Mouse (Mus musculus): ENCODE measurements around the gene Gm10192. TPM values are rescaled to one million over a fixed set of nuclear protein-coding genes. Genes with fewer than 3 reads are reported as not detected.

Gm10192 gene
- polyA plus RNA-seq, 1 experiment, result not detected

DNA sequence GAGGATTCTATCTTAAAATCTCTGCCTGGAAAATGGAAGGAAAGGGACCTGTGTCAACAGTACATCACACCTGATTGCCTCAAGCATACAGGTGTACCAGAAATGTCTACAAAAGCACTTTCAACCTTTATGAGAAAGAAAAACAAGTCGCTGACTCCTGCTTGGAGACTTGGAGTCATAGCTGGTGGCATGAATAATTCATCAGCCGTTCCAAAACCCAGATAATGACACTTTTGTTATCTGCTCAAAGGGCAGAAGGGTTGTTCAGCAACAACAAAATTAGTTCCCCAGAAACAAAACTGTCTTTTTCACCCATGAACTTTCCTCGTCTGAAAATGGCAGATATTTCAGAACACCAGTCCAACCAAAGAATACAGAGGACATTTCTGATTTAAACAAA lies 26.9 kb downstream of the Gm10192 start:
- Histone ChIP-seq H3K4me1 (ENCODE audit: control insufficient read depth, insufficient read depth, low read length) (no peaks in the 10 kb centered on the region), H3K27ac (ENCODE audit: insufficient read depth, low read length) (no peak overlapping the region), H3K4me3 (ENCODE audit: insufficient read depth, low read length) (no peak overlapping the region)
- no peak for TF ChIP-seq POLR2A (IDR thresholded peaks at IDR 0.05; ENCODE audit: extremely low read depth, insufficient read depth, low read length)
- TF ChIP-seq CTCF (IDR thresholded peaks at IDR 0.05; ENCODE audit: extremely low read depth, insufficient read depth, low read length), result no peak

- TF ChIP-seq CTCF (IDR thresholded peaks at IDR 0.05; ENCODE audit: extremely low read depth, insufficient read depth, low read length) (no peak), POLR2A (IDR thresholded peaks at IDR 0.05; ENCODE audit: extremely low read depth, insufficient read depth, low read length) (no peak)
Observed at GRCm38 (mm10) chr4:97153554-97153953, 29.4 kb downstream of the Gm10192 start.

GRCm38 (mm10) chr4:97142484-97142883 lies 40.5 kb downstream of the Gm10192 start:
- Histone ChIP-seq H3K4me3 (ENCODE audit: insufficient read depth, low read length) (no peak overlapping the region), H3K4me1 (ENCODE audit: control insufficient read depth, insufficient read depth, low read length) (no peaks in the 10 kb centered on the region), H3K27ac (ENCODE audit: insufficient read depth, low read length) (no peak overlapping the region)
- TF ChIP-seq CTCF (IDR thresholded peaks at IDR 0.05; ENCODE audit: extremely low read depth, insufficient read depth, low read length), result no peak
- no peak for TF ChIP-seq POLR2A (IDR thresholded peaks at IDR 0.05; ENCODE audit: extremely low read depth, insufficient read depth, low read length)

More at GRCm38 (mm10) chr4:97153554-97153953, 29.4 kb downstream of the Gm10192 start:
- H3K4me3 ChIP-seq (ENCODE audit: insufficient read depth, low read length), result no peak overlapping the region
- H3K4me1 ChIP-seq (ENCODE audit: control insufficient read depth, insufficient read depth, low read length), result no peaks in the 10 kb centered on the region
- no peak overlapping the region for H3K27ac ChIP-seq (ENCODE audit: insufficient read depth, low read length)
